Mouse (Mus musculus) hindbrain, embryonic 15.5 days (tissue): ENCODE data around the gene Gm20479. TPM values are rescaled to one million over a fixed set of nuclear protein-coding genes. Genes with fewer than 3 reads are reported as not detected.

ENCODE experiments used
- ATAC-seq: fragments of 200-750 bp; cut with Nextera tagmentation; 2 replicates; pipeline ENCODE4 v1.8.0; 2017; ENCODE audit warnings: low read depth, moderate number of reproducible peaks, moderate TSS enrichment; ENCODE audit not compliant: low FRiP score
- H3K27ac ChIP-seq: fragments of 300-500 bp; sonication (generic); replicated peaks from 2 replicates; pipeline ENCODE4 v1.5.1; 2015; ENCODE audit warnings: mild to moderate bottlenecking, inconsistent platforms
- H3K27me3 ChIP-seq: fragments of 300-500 bp; sonication (generic); 2 replicates; pipeline ENCODE4 v1.6.1; 2015; ENCODE audit warnings: control low read depth, inconsistent platforms
- H3K36me3 ChIP-seq: fragments of 300-500 bp; sonication (generic); 2 replicates; pipeline ENCODE4 v1.6.1; 2015; ENCODE audit warnings: control low read depth, inconsistent platforms
- H3K4me1 ChIP-seq: fragments of 300-500 bp; sonication (generic); replicated peaks from 2 replicates; pipeline ENCODE4 v1.6.1; 2015; ENCODE audit warnings: control low read depth, inconsistent platforms
- H3K4me2 ChIP-seq: fragments of 300-500 bp; sonication (generic); 2 replicates; pipeline ENCODE4 v1.6.1; 2015; ENCODE audit warnings: moderate library complexity, mild to moderate bottlenecking, inconsistent platforms
- H3K4me3 ChIP-seq: fragments of 300-500 bp; sonication (generic); 2 replicates; pipeline ENCODE4 v1.5.1; 2015; ENCODE audit warnings: mild to moderate bottlenecking, inconsistent platforms
- H3K9ac ChIP-seq: fragments of 300-500 bp; sonication (generic); 2 replicates; pipeline ENCODE4 v1.6.1; 2015; ENCODE audit warnings: inconsistent platforms
- H3K9me3 ChIP-seq: fragments of 300-500 bp; sonication (generic); 2 replicates; pipeline ENCODE4 v1.6.1; 2016; ENCODE audit warnings: control low read depth, inconsistent platforms
- WGBS: fragments of 180-500 bp; shearing (Covaris S2); methylation state at CpG from one replicate; pipeline ENCODE4 v1.1.7; 2015; 5-methylcytosine and 5-hydroxymethylcytosine counted together
- polyA plus RNA-seq: library from polyadenylated mRNA; unstranded; fragments of >200 nt; fragmentation: Nextera tagmentation; extraction: Ambion mirVana; gene quantifications from 2 replicates; pipeline ENCODE4 v1.2.1, GENCODE M21; 2015

Gene Gm20479
- polyA plus RNA-seq, 1 experiment from 2014 or later: not detected

- Histone ChIP-seq H3K4me2 (no peak overlapping the region), H3K27ac (no peak overlapping the region), H3K27me3 (no peaks in the 10 kb centered on the region; the same call in 1 of the 2 replicates), H3K9me3 (no peaks in the 10 kb centered on the region), H3K36me3 (no peaks in the 10 kb centered on the region), H3K4me1 (no peaks in the 10 kb centered on the region), H3K4me3 (no peak overlapping the region), H3K9ac (no peak overlapping the region)
- WGBS: 35% methylated on average over 4 of the region's 4 CpGs
- no peak for ATAC-seq
These were observed 27.5 kb upstream of the Gm20479 start for GRCm38 (mm10) chr7:27384731-27385130.

- WGBS: 68% methylated on average over 5 of the region's 5 CpGs
- no peaks in the 10 kb centered on the region for H3K4me1 ChIP-seq
- no peaks in the 10 kb centered on the region for H3K36me3 ChIP-seq
- no peak overlapping the region for H3K9ac ChIP-seq
- peaks cover 3% of the 10 kb centered on the region for H3K27me3 ChIP-seq
- H3K4me2 ChIP-seq: no peak overlapping the region
- H3K9me3 ChIP-seq: no peaks in the 10 kb centered on the region
- no peak overlapping the region for H3K27ac ChIP-seq
- H3K4me3 ChIP-seq: no peak overlapping the region
- peak; percentile 65; the same call in 1 of the 2 replicates for ATAC-seq
These were observed 26.9 kb upstream of the Gm20479 start for GRCm38 (mm10) chr7:27384134-27384533.

GRCm38 (mm10) chr7:27383233-27383632, 26.0 kb upstream of the Gm20479 start:
- H3K4me3 ChIP-seq: no peak overlapping the region
- no peaks in the 10 kb centered on the region for H3K36me3 ChIP-seq
- H3K27me3 ChIP-seq: peaks cover 6% of the 10 kb centered on the region
- ATAC-seq: no peak
- 95% methylated on average over 1 of the region's 1 CpGs for WGBS
- no peaks in the 10 kb centered on the region for H3K9me3 ChIP-seq
- no peak overlapping the region for H3K4me2 ChIP-seq
- H3K9ac ChIP-seq: no peak overlapping the region
- no peaks in the 10 kb centered on the region for H3K4me1 ChIP-seq
- H3K27ac ChIP-seq: no peak overlapping the region

- Histone ChIP-seq H3K9me3 (no peaks in the 10 kb centered on the region), H3K27ac (no peak overlapping the region), H3K27me3 (peaks cover 16% of the 10 kb centered on the region), H3K36me3 (no peaks in the 10 kb centered on the region), H3K4me2 (no peak overlapping the region), H3K4me1 (no peaks in the 10 kb centered on the region), H3K9ac (no peak overlapping the region), H3K4me3 (no peak overlapping the region)
- 58% methylated on average over 4 of the region's 4 CpGs for WGBS
- ATAC-seq: no peak
These were observed 24.3 kb upstream of the Gm20479 start for GRCm38 (mm10) chr7:27381560-27381959.

GRCm38 (mm10) chr7:27381009-27381408, 23.8 kb upstream of the Gm20479 start:
- no peak for ATAC-seq
- Histone ChIP-seq H3K27me3 (peaks cover 21% of the 10 kb centered on the region), H3K4me3 (no peak overlapping the region), H3K36me3 (no peaks in the 10 kb centered on the region), H3K4me2 (no peak overlapping the region), H3K4me1 (no peaks in the 10 kb centered on the region), H3K9ac (no peak overlapping the region), H3K27ac (no peak overlapping the region), H3K9me3 (no peaks in the 10 kb centered on the region)
- 62% methylated on average over 1 of the region's 1 CpGs for WGBS

- no peak overlapping the region for H3K27ac ChIP-seq
- no peaks in the 10 kb centered on the region for H3K36me3 ChIP-seq
- H3K9ac ChIP-seq: no peak overlapping the region
- H3K4me1 ChIP-seq: no peaks in the 10 kb centered on the region
- H3K4me3 ChIP-seq: no peak overlapping the region
- no peak for ATAC-seq
- peaks cover 32% of the 10 kb centered on the region for H3K27me3 ChIP-seq
- WGBS: 72% methylated on average over 6 of the region's 6 CpGs
- H3K4me2 ChIP-seq: no peak overlapping the region
- no peaks in the 10 kb centered on the region for H3K9me3 ChIP-seq
These were observed 22.6 kb upstream of the Gm20479 start for GRCm38 (mm10) chr7:27379836-27380235.

- WGBS: 19% methylated on average over 4 of the region's 4 CpGs
These were observed 21.2 kb upstream of the Gm20479 start for GRCm38 (mm10) chr7:27378431-27378830.

GRCm38 (mm10) chr7:27375274-27375673, 18.1 kb upstream of the Gm20479 start:
- WGBS: 1% methylated on average over 22 of the region's 22 CpGs
- no peak overlapping the region for H3K4me3 ChIP-seq
- peak; percentile 36; the same call in 1 of the 2 replicates for ATAC-seq
- H3K9me3 ChIP-seq: no peaks in the 10 kb centered on the region
- no peak overlapping the region for H3K27ac ChIP-seq
- H3K4me2 ChIP-seq: peak overlapping the region; percentile 11; the same call in 1 of the 2 replicates
- no peaks in the 10 kb centered on the region for H3K4me1 ChIP-seq
- H3K27me3 ChIP-seq: peaks cover 76% of the 10 kb centered on the region
- no peak overlapping the region for H3K9ac ChIP-seq
- H3K36me3 ChIP-seq: peaks cover 20% of the 10 kb centered on the region

More at GRCm38 (mm10) chr7:27378431-27378830, 21.2 kb upstream of the Gm20479 start:
- ATAC-seq: no peak
- H3K9me3 ChIP-seq: no peaks in the 10 kb centered on the region
- H3K9ac ChIP-seq: no peak overlapping the region
- H3K4me3 ChIP-seq: no peak overlapping the region
- H3K4me2 ChIP-seq: no peak overlapping the region
- peaks cover 44% of the 10 kb centered on the region for H3K27me3 ChIP-seq
- H3K27ac ChIP-seq: no peak overlapping the region
- no peaks in the 10 kb centered on the region for H3K4me1 ChIP-seq
- no peaks in the 10 kb centered on the region for H3K36me3 ChIP-seq

- WGBS: 14% methylated on average over 44 of the region's 44 CpGs
- Histone ChIP-seq H3K4me1 (no peaks in the 10 kb centered on the region), H3K27me3 (peaks cover 97% of the 10 kb centered on the region), H3K9me3 (no peaks in the 10 kb centered on the region), H3K9ac (no peak overlapping the region), H3K4me3 (no peak overlapping the region), H3K36me3 (peaks cover 31% of the 10 kb centered on the region), H3K4me2 (no peak overlapping the region), H3K27ac (no peak overlapping the region)
- ATAC-seq: no peak
These were observed 14.7 kb upstream of the Gm20479 start for GRCm38 (mm10) chr7:27371715-27372462.

GRCm38 (mm10) chr7:27369111-27369510, 11.9 kb upstream of the Gm20479 start:
- no peak overlapping the region for H3K4me3 ChIP-seq
- H3K27ac ChIP-seq: no peak overlapping the region
- WGBS: 83% methylated on average over 19 of the region's 19 CpGs
- peaks cover 35% of the 10 kb centered on the region for H3K36me3 ChIP-seq
- H3K27me3 ChIP-seq: peaks cover 100% of the 10 kb centered on the region
- no peaks in the 10 kb centered on the region for H3K4me1 ChIP-seq
- ATAC-seq: no peak
- no peak overlapping the region for H3K9ac ChIP-seq
- H3K4me2 ChIP-seq: no peak overlapping the region
- H3K9me3 ChIP-seq: no peaks in the 10 kb centered on the region

- Histone ChIP-seq H3K27me3 (peaks cover 98% of the 10 kb centered on the region), H3K4me3 (no peak overlapping the region), H3K36me3 (peaks cover 35% of the 10 kb centered on the region), H3K4me1 (no peaks in the 10 kb centered on the region), H3K27ac (no peak overlapping the region), H3K4me2 (no peak overlapping the region), H3K9me3 (no peaks in the 10 kb centered on the region), H3K9ac (no peak overlapping the region)
- ATAC-seq: no peak
- WGBS: 17% methylated on average over 11 of the region's 11 CpGs
These were observed 10.8 kb upstream of the Gm20479 start for GRCm38 (mm10) chr7:27367976-27368375.

GRCm38 (mm10) chr7:27366082-27366844, 9.0 kb upstream of the Gm20479 start:
- H3K4me2 ChIP-seq: no peak overlapping the region
- H3K4me3 ChIP-seq: no peak overlapping the region
- no peak for ATAC-seq
- no peak overlapping the region for H3K9ac ChIP-seq
- H3K27ac ChIP-seq: no peak overlapping the region
- H3K36me3 ChIP-seq: peaks cover 23% of the 10 kb centered on the region; the same call in 1 of the 2 replicates
- 0 out of 2 replicates have a peak, but pooled peaks cover 3% of the 10 kb centered on the region for H3K4me1 ChIP-seq
- WGBS: 45% methylated on average over 21 of the region's 21 CpGs
- peaks cover 81% of the 10 kb centered on the region for H3K27me3 ChIP-seq
- H3K9me3 ChIP-seq: no peaks in the 10 kb centered on the region
